Mouse (Mus musculus): ENCODE measurements at regions not wholly inside any gene's neighbourhood (a gene's known extent, or its start where the extent isn't known, plus 50 kb on each side); places are given as distances from the start of the nearest gene placed in this dataset.

GRCm38 (mm10) chr15:64590092-64590881, 227.2 kb upstream of the Gm21798 start:
- no peak for DNase-seq (ENCODE audit: extremely low read depth, low read depth, low spot score)

GRCm38 (mm10) chr15:64613503-64613902, 204.0 kb upstream of the Gm21798 start:
- DNase-seq (ENCODE audit: extremely low read depth, low read depth, low spot score), result no peak

GRCm38 (mm10) chr15:64618471-64618870, 199.0 kb upstream of the Gm21798 start:
- DNase-seq (ENCODE audit: extremely low read depth, low read depth, low spot score), result no peak

DNA sequence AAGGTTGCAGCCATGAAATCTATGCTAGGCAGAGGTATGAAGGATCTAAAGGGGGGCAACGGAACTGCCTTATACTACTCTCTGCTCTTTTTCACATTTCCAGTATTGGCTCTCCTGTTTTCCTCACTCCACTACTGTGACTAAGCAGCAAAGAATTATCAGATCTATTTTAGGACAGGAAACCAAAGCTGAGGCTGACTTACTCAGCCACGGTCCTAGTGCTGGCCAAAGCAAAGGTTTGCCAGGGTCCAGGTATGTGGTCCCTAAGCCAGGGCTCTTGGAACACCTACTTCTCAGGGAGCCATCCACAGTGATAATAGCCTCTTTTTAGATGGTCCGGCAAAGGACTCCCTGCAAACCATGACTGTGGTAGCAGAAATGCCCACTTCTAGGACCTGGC, 195.6 kb upstream of the Gm21798 start:
- no peak for DNase-seq (ENCODE audit: extremely low read depth, low read depth, low spot score)

- no peak for DNase-seq (ENCODE audit: extremely low read depth, low read depth, low spot score)
Observed at GRCm38 (mm10) chr15:64622591-64622990, 194.9 kb upstream of the Gm21798 start.

DNA sequence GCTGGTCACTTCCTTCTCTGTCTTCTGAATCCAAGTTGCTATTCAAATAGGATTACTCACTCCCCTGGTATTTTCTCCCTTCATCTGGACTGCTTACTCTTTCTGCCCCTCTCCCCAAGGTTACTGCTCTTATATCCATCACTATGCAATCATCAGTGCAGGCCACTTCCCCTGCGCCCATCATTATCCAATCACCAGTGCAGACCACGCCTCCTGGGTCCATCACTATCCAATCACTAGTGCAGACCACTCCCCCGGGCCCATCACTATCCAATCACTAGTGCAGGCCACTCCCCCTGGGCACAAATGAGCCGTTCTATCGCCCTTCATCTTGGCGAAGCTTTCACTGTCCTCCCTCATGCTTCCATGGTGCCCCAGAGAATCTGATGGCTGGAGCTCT, 191.1 kb upstream of the Gm21798 start:
- no peak for DNase-seq (ENCODE audit: extremely low read depth, low read depth, low spot score)

- no peak for DNase-seq (ENCODE audit: extremely low read depth, low read depth, low spot score)
Observed at GRCm38 (mm10) chr15:64627258-64627657, 190.2 kb upstream of the Gm21798 start.

All from fat pad, adult 2 months (tissue).